Mouse (Mus musculus): ENCODE data around the gene Cyp2b9. TPM values are rescaled to one million over a fixed set of nuclear protein-coding genes. Genes with fewer than 3 reads are reported as not detected.
"Not testable (repeated sequence)": the region's sequence is repeated elsewhere in the genome, so short reads cannot be mapped to it uniquely, and the experiment has no call there.

The Cyp2b9 gene
- not detected in 2 replicates for polyA plus RNA-seq (2014; fragmentation: Nextera tagmentation; extraction: Ambion mirVana)

GRCm38 (mm10) chr7:26173111-26173510 lies at the start of gene Cyp2b9:
Gene Cyp2b9 (plus strand): TSS chr7:26173411.
- H3K4me1 ChIP-seq (ENCODE audit: control insufficient read depth, insufficient read depth, low read length); H3K9ac ChIP-seq (ENCODE audit: low read depth, low read length); H3K4me2 ChIP-seq; H3K27ac ChIP-seq (ENCODE audit: low read depth, low read length); H3K9me3 ChIP-seq (replicated peaks; ENCODE audit: control insufficient read depth, low read length); H3K4me3 ChIP-seq (ENCODE audit: low read depth, low read length); H3K36me3 ChIP-seq (ENCODE audit: control insufficient read depth, insufficient read depth, low read length); ATAC-seq (replicated peaks; ENCODE audit: insufficient number of reproducible peaks, low FRiP score, low TSS enrichment); H3K27me3 ChIP-seq (ENCODE audit: control insufficient read depth, insufficient read depth, low read length): not testable (repeated sequence)
- WGBS (ENCODE audit: insufficient replicate concordance) = 59% methylated on average over 2 of the region's 3 CpGs

- not testable (repeated sequence) for H3K9ac ChIP-seq (ENCODE audit: low read depth, low read length); H3K9me3 ChIP-seq (replicated peaks; ENCODE audit: control insufficient read depth, low read length); H3K4me1 ChIP-seq (ENCODE audit: control insufficient read depth, insufficient read depth, low read length); H3K27me3 ChIP-seq (ENCODE audit: control insufficient read depth, insufficient read depth, low read length); H3K4me2 ChIP-seq; ATAC-seq (replicated peaks; ENCODE audit: insufficient number of reproducible peaks, low FRiP score, low TSS enrichment); H3K4me3 ChIP-seq (ENCODE audit: low read depth, low read length); H3K27ac ChIP-seq (ENCODE audit: low read depth, low read length); H3K36me3 ChIP-seq (ENCODE audit: control insufficient read depth, insufficient read depth, low read length)
- no CpG with 5 or more reads among the region's 2 CpGs for WGBS (ENCODE audit: insufficient replicate concordance)
Observed at GRCm38 (mm10) chr7:26139623-26140022, 33.6 kb upstream of the Cyp2b9 start.

GRCm38 (mm10) chr7:26143657-26144056 lies 29.6 kb upstream of the Cyp2b9 start:
- H3K36me3 ChIP-seq (ENCODE audit: control insufficient read depth, insufficient read depth, low read length); H3K4me3 ChIP-seq (ENCODE audit: low read depth, low read length); H3K9ac ChIP-seq (ENCODE audit: low read depth, low read length); H3K27me3 ChIP-seq (ENCODE audit: control insufficient read depth, insufficient read depth, low read length); H3K4me2 ChIP-seq; ATAC-seq (replicated peaks; ENCODE audit: insufficient number of reproducible peaks, low FRiP score, low TSS enrichment); H3K4me1 ChIP-seq (ENCODE audit: control insufficient read depth, insufficient read depth, low read length); H3K27ac ChIP-seq (ENCODE audit: low read depth, low read length); H3K9me3 ChIP-seq (replicated peaks; ENCODE audit: control insufficient read depth, low read length): not testable (repeated sequence)
- 50% methylated on average over 1 of the region's 3 CpGs for WGBS (ENCODE audit: insufficient replicate concordance)

- H3K27me3 ChIP-seq (ENCODE audit: control insufficient read depth, insufficient read depth, low read length); H3K9ac ChIP-seq (ENCODE audit: low read depth, low read length); ATAC-seq (replicated peaks; ENCODE audit: insufficient number of reproducible peaks, low FRiP score, low TSS enrichment); H3K4me1 ChIP-seq (ENCODE audit: control insufficient read depth, insufficient read depth, low read length); H3K9me3 ChIP-seq (replicated peaks; ENCODE audit: control insufficient read depth, low read length); H3K4me2 ChIP-seq; H3K4me3 ChIP-seq (ENCODE audit: low read depth, low read length); H3K36me3 ChIP-seq (ENCODE audit: control insufficient read depth, insufficient read depth, low read length); H3K27ac ChIP-seq (ENCODE audit: low read depth, low read length): not testable (repeated sequence)
- 61% methylated on average over 2 of the region's 3 CpGs for WGBS (ENCODE audit: insufficient replicate concordance)
Observed at GRCm38 (mm10) chr7:26168765-26169536, 4.3 kb upstream of the Cyp2b9 start.

GRCm38 (mm10) chr7:26201083-26201482 lies 27.9 kb downstream of the Cyp2b9 start:
- no peaks in the 10 kb centered on the region for H3K27me3 ChIP-seq (ENCODE audit: control insufficient read depth, insufficient read depth, low read length)
- no peaks in the 10 kb centered on the region for H3K36me3 ChIP-seq (ENCODE audit: control insufficient read depth, insufficient read depth, low read length)
- H3K4me3 ChIP-seq (ENCODE audit: low read depth, low read length) = no peak overlapping the region
- H3K9me3 ChIP-seq (replicated peaks; ENCODE audit: control insufficient read depth, low read length) = peaks cover under 1% of the 10 kb centered on the region
- ATAC-seq (replicated peaks; ENCODE audit: insufficient number of reproducible peaks, low FRiP score, low TSS enrichment) = no peak
- H3K9ac ChIP-seq (ENCODE audit: low read depth, low read length) = no peak overlapping the region
- H3K27ac ChIP-seq (ENCODE audit: low read depth, low read length) = no peak overlapping the region
- no peak overlapping the region for H3K4me2 ChIP-seq
- no peaks in the 10 kb centered on the region for H3K4me1 ChIP-seq (ENCODE audit: control insufficient read depth, insufficient read depth, low read length)
- WGBS (ENCODE audit: insufficient replicate concordance) = 28% methylated on average over 2 of the region's 2 CpGs

- ATAC-seq (replicated peaks; ENCODE audit: insufficient number of reproducible peaks, low FRiP score, low TSS enrichment); H3K27me3 ChIP-seq (ENCODE audit: control insufficient read depth, insufficient read depth, low read length); H3K4me3 ChIP-seq (ENCODE audit: low read depth, low read length); H3K9me3 ChIP-seq (replicated peaks; ENCODE audit: control insufficient read depth, low read length); H3K27ac ChIP-seq (ENCODE audit: low read depth, low read length); H3K4me2 ChIP-seq; H3K9ac ChIP-seq (ENCODE audit: low read depth, low read length); H3K36me3 ChIP-seq (ENCODE audit: control insufficient read depth, insufficient read depth, low read length); H3K4me1 ChIP-seq (ENCODE audit: control insufficient read depth, insufficient read depth, low read length): not testable (repeated sequence)
- WGBS (ENCODE audit: insufficient replicate concordance) = 52% methylated on average over 1 of the region's 1 CpGs
Observed at GRCm38 (mm10) chr7:26260034-26260433, 86.8 kb downstream of the Cyp2b9 start, which contains the start of gene Vmn1r184. Gene Vmn1r184 (plus strand): TSS chr7:26260334.

Other genes with a start within 250 kb of the Cyp2b9 start
- not detected in 2 replicates for gene Cyp2b13, start 111.9 kb upstream of the Cyp2b9 start, polyA plus RNA-seq (2014; fragmentation: Nextera tagmentation; extraction: Ambion mirVana)
- gene Vmn1r184, start 86.9 kb downstream of the Cyp2b9 start, polyA plus RNA-seq (2014; fragmentation: Nextera tagmentation; extraction: Ambion mirVana) = not detected in 2 replicates
- not detected in 2 replicates for gene Cyp2a4, start 133.8 kb downstream of the Cyp2b9 start, polyA plus RNA-seq (2014; fragmentation: Nextera tagmentation; extraction: Ambion mirVana)
- gene Nlrp9c, start 230.3 kb downstream of the Cyp2b9 start, polyA plus RNA-seq (2014; fragmentation: Nextera tagmentation; extraction: Ambion mirVana) = not detected in 2 replicates